Mouse (Mus musculus): ENCODE data around the gene Ddx31. TPM values are rescaled to one million over a fixed set of nuclear protein-coding genes. Genes with fewer than 3 reads are reported as not detected.

The Ddx31 gene
- polyA plus RNA-seq (2017; shearing (Covaris generic)) = 29.4 TPM

GRCm38 (mm10) chr2:28840222-28840951 is at the start of gene Ddx31, which contains the start of gene Gtf3c4:
Gene Ddx31, plus strand, starts transcription at chr2:28840406.
Gene Gtf3c4, minus strand, starts transcription at chr2:28840360.

GRCm38 (mm10) chr2:28916513-28916865 is 76.3 kb downstream of the Ddx31 start, which contains the start of gene Barhl1:
Gene Barhl1, minus strand, starts transcription at chr2:28916668.

Other genes with a start within 250 kb of the Ddx31 start
- gene Gfi1b, start 218.4 kb upstream of the Ddx31 start, polyA plus RNA-seq (2017; shearing (Covaris generic)) = 0.16 TPM
- gene Tsc1, start 199.2 kb upstream of the Ddx31 start, polyA plus RNA-seq (2017; shearing (Covaris generic)) = 41.2 TPM
- gene Spaca9, start 140.7 kb upstream of the Ddx31 start, polyA plus RNA-seq (2017; shearing (Covaris generic)) = not detected
- 0.30 TPM for gene Ak8, start 140.2 kb upstream of the Ddx31 start, polyA plus RNA-seq (2017; shearing (Covaris generic))
- 10.0 TPM for gene Gtf3c4, start within 50 bp of the Ddx31 start, polyA plus RNA-seq (2017; shearing (Covaris generic))
- not detected for gene Barhl1, start 76.3 kb downstream of the Ddx31 start, polyA plus RNA-seq (2017; shearing (Covaris generic))
- 0.79 TPM for gene Cfap77, start 214.7 kb downstream of the Ddx31 start, polyA plus RNA-seq (2017; shearing (Covaris generic))
- gene Ttf1, start 219.9 kb downstream of the Ddx31 start, polyA plus RNA-seq (2017; shearing (Covaris generic)) = 30.0 TPM